Mouse (Mus musculus) small intestine, adult 2 months (tissue): ENCODE data around the gene Pif1.

Experiments used
- CTCF ChIP-seq: fragments of 200-500 bp; IDR thresholded peaks from 2 replicates; pipeline ENCODE4 v1.5.1; 2012; ENCODE audit warnings: low read depth, mild to moderate bottlenecking, control low read depth, inconsistent platforms, low read length, moderate library complexity, mixed read lengths; ENCODE audit not compliant: insufficient replicate concordance, insufficient read length; ENCODE audit errors: extremely low read depth
- POLR2A ChIP-seq: fragments of 200-500 bp; IDR thresholded peaks from 2 replicates; pipeline ENCODE4 v1.6.1; 2012; ENCODE audit warnings: low read depth, mild to moderate bottlenecking, control low read depth, inconsistent platforms, low read length, moderate library complexity

- TF ChIP-seq CTCF (no peak), POLR2A (no peak)
These were observed 37.3 kb upstream of the Pif1 start for GRCm38 (mm10) chr9:65549643-65550042.
